ENCODE assay signal across 8 mouse cellular contexts in the genomic region with DNA sequence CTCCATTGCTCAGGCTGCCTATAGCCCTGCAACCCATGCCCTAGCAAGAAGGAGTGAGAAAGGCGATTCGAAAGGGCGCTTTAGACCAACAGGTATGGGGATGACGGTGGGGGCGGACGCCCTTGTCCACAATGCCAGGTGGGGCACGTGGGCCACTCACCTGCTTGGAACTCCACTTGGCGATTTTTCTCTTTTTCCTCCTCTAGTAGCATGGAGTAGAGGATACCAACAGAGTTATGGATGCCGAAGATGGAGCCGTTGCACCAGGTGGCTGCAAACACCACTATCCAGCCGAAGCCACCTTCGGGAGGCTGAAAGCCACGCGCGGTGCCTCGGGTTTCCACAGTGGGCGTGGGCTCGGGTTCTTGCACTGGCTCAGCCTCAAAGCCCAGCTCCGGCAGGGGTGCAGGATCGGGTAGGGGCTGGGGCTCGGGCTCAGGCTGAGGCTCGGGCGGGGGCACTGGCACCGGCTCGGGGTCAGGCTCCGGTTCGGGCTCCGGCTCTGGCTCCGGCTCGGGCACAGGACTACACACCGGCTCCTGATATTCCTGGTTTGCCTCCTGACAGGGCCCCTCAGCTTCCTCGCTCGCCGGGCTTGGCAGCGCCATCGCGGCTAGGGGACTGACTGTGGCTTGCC. TPM values are rescaled to one million over a fixed set of nuclear protein-coding genes. Genes with fewer than 3 reads are reported as not detected.
A peak's percentile ranks its signal among the peaks of the same experiment; 100 is the strongest.
DNase-seq lines count a peak whose midpoint lies in the region; ATAC-seq and TF ChIP-seq lines count a peak whose summit lies in the region.

No protein-coding gene starts in this region.

- in situ Hi-C loops in ES-E14 (cut with MboI; ENCODE audit: low sequenced_read_pairs in 2 of 2, unreplicated experiment in 2 of 2), result no loop called here

- peak overlapping the region; percentile 91 for H3K4me2 ChIP-seq in heart, embryonic 12.5 days
- peak overlapping the region; percentile 62 for H3K4me2 ChIP-seq in embryonic facial prominence, embryonic 14.5 days (ENCODE audit: low read depth, low read length)
- peak overlapping the region; percentile 73 for H3K4me2 ChIP-seq in kidney, embryonic 14.5 days (replicated peaks; ENCODE audit: low read depth, low read length)

- no peaks in the 10 kb centered on the region for H3K4me1 ChIP-seq in heart, embryonic 12.5 days (replicated peaks)
- no peaks in the 10 kb centered on the region; a peak in 1 of 4 replicates for H3K4me1 ChIP-seq in ES-E14 (ENCODE audit: control insufficient read depth in 2 of 2, insufficient read depth in 2 of 2, low read length in 2 of 2, poor library complexity in 1 of 2)
- peaks cover 7% of the 10 kb centered on the region; the same call in 1 of the 2 replicates for H3K4me1 ChIP-seq in embryonic facial prominence, embryonic 14.5 days (ENCODE audit: control insufficient read depth, insufficient read depth, low read length)
- H3K4me1 ChIP-seq in kidney, embryonic 14.5 days (ENCODE audit: control insufficient read depth, insufficient read depth, low read length), result no peaks in the 10 kb centered on the region
- H3K4me1 ChIP-seq in midbrain, embryonic 10.5 days, result peaks cover 14% of the 10 kb centered on the region

- peak overlapping the region; percentile 76 for H3K9ac ChIP-seq in heart, embryonic 12.5 days
- no peak overlapping the region for H3K9ac ChIP-seq in ES-E14 (ENCODE audit: insufficient read depth, low read depth, low read length, poor library complexity, severe bottlenecking)
- H3K9ac ChIP-seq in embryonic facial prominence, embryonic 14.5 days (ENCODE audit: low read depth, low read length), result peak overlapping the region; percentile 69
- peak overlapping the region; percentile 48; the same call in 1 of the 2 replicates for H3K9ac ChIP-seq in kidney, embryonic 14.5 days (ENCODE audit: low read depth, low read length)

- H3K36me3 ChIP-seq in heart, embryonic 12.5 days, result no peaks in the 10 kb centered on the region
- no peaks in the 10 kb centered on the region for H3K36me3 ChIP-seq in ES-E14 (ENCODE audit: control insufficient read depth, insufficient read depth, low read length, poor library complexity, severe bottlenecking)
- no peaks in the 10 kb centered on the region for H3K36me3 ChIP-seq in embryonic facial prominence, embryonic 14.5 days (ENCODE audit: control insufficient read depth, insufficient read depth, low read length)
- no peaks in the 10 kb centered on the region for H3K36me3 ChIP-seq in kidney, embryonic 14.5 days (ENCODE audit: control insufficient read depth, insufficient read depth, low read length)
- H3K36me3 ChIP-seq in midbrain, embryonic 10.5 days, result no peaks in the 10 kb centered on the region

- peak; percentile 56 for ATAC-seq in heart, embryonic 12.5 days (ENCODE audit: insufficient number of reproducible peaks, low FRiP score)
- ATAC-seq in embryonic facial prominence, embryonic 14.5 days (ENCODE audit: low read depth), result peak; percentile 45
- peak; percentile 69 for ATAC-seq in kidney, embryonic 14.5 days (ENCODE audit: low FRiP score, low TSS enrichment)

- peak overlapping the region; percentile 67 for H3K4me3 ChIP-seq in heart, embryonic 12.5 days
- peak overlapping the region; percentile 52 to 76 for H3K4me3 ChIP-seq in ES-E14 (ENCODE audit: insufficient read depth in 1 of 2, low read depth in 1 of 2, low read length in 2 of 2, poor library complexity in 1 of 2, severe bottlenecking in 1 of 2)
- peak overlapping the region; percentile 54 for H3K4me3 ChIP-seq in embryonic facial prominence, embryonic 14.5 days (ENCODE audit: low read depth, low read length)
- H3K4me3 ChIP-seq in kidney, embryonic 14.5 days (ENCODE audit: low read length), result peak overlapping the region; percentile 48
- H3K4me3 ChIP-seq in midbrain, embryonic 10.5 days, result peak overlapping the region; percentile 64

- 16% methylated on average over 37 of the region's 37 CpGs for WGBS in heart, embryonic 12.5 days
- 27% methylated on average over 27 of the region's 37 CpGs for WGBS in embryonic facial prominence, embryonic 14.5 days
- WGBS in kidney, embryonic 14.5 days, result 32% methylated on average over 37 of the region's 37 CpGs
- 22% methylated on average over 37 of the region's 37 CpGs for WGBS in midbrain, embryonic 10.5 days

- peak overlapping the region; percentile 71 for H3K27ac ChIP-seq in heart, embryonic 12.5 days (ENCODE audit: poor library complexity, severe bottlenecking)
- no peak overlapping the region for H3K27ac ChIP-seq in ES-E14 (ENCODE audit: insufficient read depth, low read depth, low read length, poor library complexity, severe bottlenecking)
- H3K27ac ChIP-seq in embryonic facial prominence, embryonic 14.5 days (replicated peaks; ENCODE audit: low read depth, low read length), result peak overlapping the region; percentile 94
- no peak overlapping the region; the same call in 1 of the 2 replicates for H3K27ac ChIP-seq in kidney, embryonic 14.5 days (ENCODE audit: low read depth, low read length)
- peak overlapping the region; percentile 84 for H3K27ac ChIP-seq in midbrain, embryonic 10.5 days (replicated peaks)

- no peak for DNase-seq in heart, adult 18-20 months
- DNase-seq in ES-E14 (ENCODE audit: low read depth, low spot score), result no peak
- no peak for DNase-seq in embryonic facial prominence, embryonic 14.5 days (ENCODE audit: low spot score)
- peak; percentile 23 for DNase-seq in midbrain, embryonic 10.5 days (ENCODE audit: low spot score)
- no peak for DNase-seq in ovary, postnatal 14 days (ENCODE audit: low spot score)
- DNase-seq in right cerebral cortex, postnatal 4 days, result no peak

- peaks cover 73% of the 10 kb centered on the region for H3K27me3 ChIP-seq in heart, embryonic 12.5 days (replicated peaks)
- H3K27me3 ChIP-seq in embryonic facial prominence, embryonic 14.5 days (replicated peaks; ENCODE audit: control insufficient read depth, insufficient read depth, low read length), result peaks cover 46% of the 10 kb centered on the region
- H3K27me3 ChIP-seq in kidney, embryonic 14.5 days (ENCODE audit: control insufficient read depth, insufficient read depth, low read length), result peaks cover 9% of the 10 kb centered on the region; the same call in 1 of the 2 replicates
- H3K27me3 ChIP-seq in midbrain, embryonic 10.5 days (ENCODE audit: low read depth, poor library complexity, severe bottlenecking), result peaks cover 96% of the 10 kb centered on the region

- no peaks in the 10 kb centered on the region for H3K9me3 ChIP-seq in heart, embryonic 12.5 days (replicated peaks)
- H3K9me3 ChIP-seq in ES-E14 (ENCODE audit: control insufficient read depth, insufficient read depth, low read depth, low read length), result no peaks in the 10 kb centered on the region
- H3K9me3 ChIP-seq in embryonic facial prominence, embryonic 14.5 days (ENCODE audit: control insufficient read depth, low read length), result no peaks in the 10 kb centered on the region
- H3K9me3 ChIP-seq in kidney, embryonic 14.5 days (ENCODE audit: control insufficient read depth, low read length), result no peaks in the 10 kb centered on the region
- H3K9me3 ChIP-seq in midbrain, embryonic 10.5 days (replicated peaks), result no peaks in the 10 kb centered on the region

TF ChIP-seq in ES-E14, 5 proteins besides CTCF, POLR2A, EP300 and RAD21:
- no peak for TF ChIP-seq ZNF384 (IDR thresholded peaks at IDR 0.05; ENCODE audit: low read depth, low read length)
- no peak for TF ChIP-seq HCFC1 (IDR thresholded peaks at IDR 0.05; ENCODE audit: borderline replicate concordance, insufficient read depth, low read length)
- no peak for TF ChIP-seq ZC3H11A (IDR thresholded peaks at IDR 0.05; ENCODE audit: borderline replicate concordance, low read depth, low read length)
- TF ChIP-seq MAFK (IDR thresholded peaks at IDR 0.05; ENCODE audit: insufficient read depth, low read depth, low read length), result no peak
- TF ChIP-seq CHD2 (IDR thresholded peaks at IDR 0.05; ENCODE audit: low read depth, low read length), result no peak

RNA-seq across cellular contexts. Expression of gene Slc16a2, which starts 0.5 kb away (rescaled TPM):
- polyA plus RNA-seq in heart, embryonic 12.5 days (2016; fragmentation: Nextera tagmentation; extraction: Ambion mirVana), result 13.5 and 13.7 TPM in 2 replicates
- 1 to 10 TPM; 6.6 to 7.0 TPM for total RNA-seq in heart, adult 18-20 months (2021)
- total RNA-seq in ES-E14 (2012; rRNA removed), result 1.5 and 2.2 TPM in 2 replicates
- polyA plus RNA-seq in embryonic facial prominence, embryonic 14.5 days (2014; fragmentation: Nextera tagmentation; extraction: Ambion mirVana), result 34.7 and 38.2 TPM in 2 replicates
- polyA plus RNA-seq in kidney, embryonic 14.5 days (2014; fragmentation: Nextera tagmentation; extraction: Ambion mirVana), result 8.8 and 13.1 TPM in 2 replicates
- 9.6 and 11.0 TPM in 2 replicates for polyA plus RNA-seq in midbrain, embryonic 10.5 days (2016; fragmentation: Nextera tagmentation; extraction: Ambion mirVana)

Comparison
In these comparisons a context has a peak if more than half of its experiments do, and no peak if none do; other contexts are left out.
1. H3K27ac ChIP-seq: peak in heart, embryonic 12.5 days (single experiment), embryonic facial prominence, embryonic 14.5 days (single experiment) and midbrain, embryonic 10.5 days (single experiment); none in ES-E14 (single experiment) and kidney, embryonic 14.5 days (single experiment).
2. Peak in every context shown above with its lines, with median percentiles within 50 percentile points of each other: ATAC-seq, H3K4me2 ChIP-seq and H3K4me3 ChIP-seq.